Mouse (Mus musculus) neural tube, embryonic 14.5 days (tissue): ENCODE data around the gene Pigk. TPM values are rescaled to one million over a fixed set of nuclear protein-coding genes. Genes with fewer than 3 reads are reported as not detected.

Source experiments
- ATAC-seq: fragments of 200-750 bp; cut with Nextera tagmentation; 2 replicates; pipeline ENCODE4 v1.8.0; 2017; ENCODE audit warnings: low read depth, mild to moderate bottlenecking, moderate TSS enrichment, moderate library complexity
- H3K27ac ChIP-seq: fragments of 300-500 bp; sonication (generic); 2 replicates; pipeline ENCODE4 v1.5.1; 2014; ENCODE audit warnings: low read depth, mild to moderate bottlenecking, control low read depth, low read length, moderate library complexity, mixed read lengths
- H3K27me3 ChIP-seq: fragments of 300-500 bp; sonication (generic); 2 replicates; pipeline ENCODE4 v1.6.1; 2014; ENCODE audit warnings: low read length; ENCODE audit not compliant: control insufficient read depth, insufficient read depth
- H3K36me3 ChIP-seq: fragments of 300-500 bp; sonication (generic); 2 replicates; pipeline ENCODE4 v1.6.1; 2014; ENCODE audit warnings: low read length, mixed read lengths; ENCODE audit not compliant: control insufficient read depth, insufficient read depth
- H3K4me1 ChIP-seq: fragments of 300-500 bp; sonication (generic); 2 replicates; pipeline ENCODE4 v1.6.1; 2014; ENCODE audit warnings: low read length; ENCODE audit not compliant: control insufficient read depth, insufficient read depth
- H3K4me2 ChIP-seq: fragments of 300-500 bp; sonication (generic); 2 replicates; pipeline ENCODE4 v1.6.1; 2014; ENCODE audit warnings: mild to moderate bottlenecking, low read depth, low read length, control low read depth
- H3K4me3 ChIP-seq: fragments of 300-500 bp; sonication (generic); 2 replicates; pipeline ENCODE4 v1.5.1; 2014; ENCODE audit warnings: low read depth, low read length, control low read depth, mixed read lengths
- H3K9ac ChIP-seq: fragments of 300-500 bp; sonication (generic); replicated peaks from 2 replicates; pipeline ENCODE4 v1.6.1; 2014; ENCODE audit warnings: low read depth, mild to moderate bottlenecking, control low read depth, low read length, mixed read lengths
- H3K9me3 ChIP-seq: fragments of 300-500 bp; sonication (generic); 2 replicates; pipeline ENCODE4 v1.6.1; 2016; ENCODE audit warnings: low read length; ENCODE audit not compliant: control insufficient read depth
- WGBS: fragments of 180-500 bp; shearing (Covaris S2); extraction: QIAGEN DNeasy Blood & Tissue Kit; methylation state at CpG from one replicate; pipeline ENCODE4 v1.1.7; 2014; 5-methylcytosine and 5-hydroxymethylcytosine counted together
- polyA plus RNA-seq: library from polyadenylated mRNA; unstranded; fragments of >200 nt; fragmentation: Nextera tagmentation; extraction: Ambion mirVana; gene quantifications from 2 replicates; pipeline ENCODE4 v1.2.1, GENCODE M21; 2014

Pigk gene
- polyA plus RNA-seq, 1 experiment from 2014 or later = 50.3 TPM

DNA sequence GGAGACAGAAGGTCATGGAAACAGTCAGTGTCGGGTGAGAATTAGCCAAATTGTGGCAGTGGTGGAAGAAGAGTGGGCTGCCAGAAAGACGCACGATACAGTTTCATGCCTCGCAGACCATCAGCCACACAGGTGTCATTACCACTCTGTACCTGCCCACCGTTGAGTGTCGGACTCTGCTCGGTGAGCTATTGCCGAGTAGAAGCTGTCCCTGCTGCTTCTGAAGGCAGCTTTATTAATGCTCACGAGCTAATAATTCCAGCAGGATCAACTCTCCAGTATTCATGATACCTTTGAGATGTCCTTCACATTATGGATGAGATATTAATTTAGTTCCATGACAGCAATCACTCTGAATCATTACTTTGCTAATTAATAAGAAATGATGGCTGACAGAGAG lies 118.1 kb downstream of the Pigk start:
- Histone ChIP-seq H3K27ac (no peak overlapping the region), H3K9me3 (no peaks in the 10 kb centered on the region), H3K4me3 (no peak overlapping the region), H3K9ac (no peak overlapping the region), H3K4me1 (peaks cover 7% of the 10 kb centered on the region; the same call in 1 of the 2 replicates), H3K36me3 (no peaks in the 10 kb centered on the region), H3K4me2 (no peak overlapping the region), H3K27me3 (no peaks in the 10 kb centered on the region)
- WGBS = 57% methylated on average over 9 of the region's 9 CpGs
- peak; percentile 51; the same call in 1 of the 2 replicates for ATAC-seq

DNA sequence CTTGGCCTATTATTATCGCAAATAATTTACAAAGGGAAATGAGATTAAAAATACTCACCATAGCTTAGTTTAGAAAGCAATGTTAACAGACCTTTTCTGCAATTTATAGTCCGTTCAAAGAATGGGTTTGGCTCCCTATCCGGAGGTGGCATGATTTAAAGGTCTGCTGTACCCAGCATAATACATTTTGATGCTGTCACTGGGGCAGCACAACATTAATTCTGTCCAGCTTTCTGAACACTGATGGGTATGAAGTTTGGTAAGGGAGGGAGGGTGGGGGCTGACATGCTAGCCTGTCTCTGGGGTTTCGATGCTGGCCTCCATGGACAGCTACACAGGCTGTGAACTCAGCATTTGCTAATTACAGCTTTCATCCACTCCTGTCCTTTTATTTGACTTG lies 118.5 kb downstream of the Pigk start:
- H3K4me3 ChIP-seq = no peak overlapping the region
- no peaks in the 10 kb centered on the region for H3K27me3 ChIP-seq
- H3K9ac ChIP-seq = no peak overlapping the region
- no peak for ATAC-seq
- WGBS = 60% methylated on average over 4 of the region's 4 CpGs
- no peaks in the 10 kb centered on the region for H3K36me3 ChIP-seq
- no peak overlapping the region for H3K27ac ChIP-seq
- peaks cover 7% of the 10 kb centered on the region; the same call in 1 of the 2 replicates for H3K4me1 ChIP-seq
- H3K4me2 ChIP-seq = no peak overlapping the region
- H3K9me3 ChIP-seq = no peaks in the 10 kb centered on the region

DNA sequence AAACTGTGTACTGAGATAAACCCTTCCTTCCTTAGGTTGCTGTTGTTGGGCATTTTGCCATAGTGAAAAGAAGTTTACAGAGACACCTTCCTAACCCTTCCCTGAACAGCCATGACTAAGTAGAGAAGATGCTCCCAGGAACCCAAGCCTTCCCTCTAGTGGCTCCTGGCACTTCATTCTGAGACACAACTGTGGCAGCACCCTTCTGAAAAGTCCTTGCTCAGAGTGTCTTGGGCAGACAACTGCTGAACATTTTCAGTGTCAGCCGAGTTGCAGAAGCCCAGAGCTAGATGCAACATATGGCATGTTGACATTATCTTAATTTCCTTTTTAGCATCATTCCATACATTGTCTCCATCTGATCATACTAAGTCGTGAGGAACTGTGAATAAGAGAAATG lies 123.5 kb downstream of the Pigk start:
- ATAC-seq = no peak

DNA sequence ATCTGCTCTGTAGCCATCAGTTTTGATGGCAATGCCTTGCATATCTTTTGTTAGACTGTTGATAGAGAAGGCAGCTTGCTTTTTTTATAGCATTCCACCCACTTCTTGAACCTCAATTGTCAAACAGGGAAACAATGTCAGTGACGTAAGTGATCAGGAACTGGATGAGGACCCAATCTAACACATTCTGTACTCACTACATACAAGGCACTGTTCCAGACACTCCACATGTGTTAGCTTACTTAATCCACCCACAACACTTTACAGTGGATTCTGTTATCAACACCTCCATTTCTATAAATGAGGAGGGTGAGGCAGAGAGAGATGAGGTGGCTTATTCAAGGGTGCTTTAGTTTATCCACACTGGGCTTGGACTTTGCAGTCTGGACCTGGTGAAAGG lies 124.0 kb downstream of the Pigk start:
- no peak for ATAC-seq
- H3K4me2 ChIP-seq = no peak overlapping the region
- no peak overlapping the region for H3K4me3 ChIP-seq
- no peaks in the 10 kb centered on the region for H3K27me3 ChIP-seq
- no peaks in the 10 kb centered on the region for H3K36me3 ChIP-seq
- H3K9ac ChIP-seq = no peak overlapping the region
- 94% methylated on average over 1 of the region's 1 CpGs for WGBS
- 0 out of 2 replicates have a peak, but pooled peaks cover under 1% of the 10 kb centered on the region for H3K4me1 ChIP-seq
- no peak overlapping the region for H3K27ac ChIP-seq
- no peaks in the 10 kb centered on the region for H3K9me3 ChIP-seq

More for the DNA sequence above, 123.5 kb downstream of the Pigk start:
- Histone ChIP-seq H3K36me3 (no peaks in the 10 kb centered on the region), H3K27ac (no peak overlapping the region), H3K9me3 (no peaks in the 10 kb centered on the region), H3K4me2 (no peak overlapping the region), H3K4me3 (no peak overlapping the region), H3K9ac (no peak overlapping the region), H3K4me1 (peaks cover 6% of the 10 kb centered on the region; the same call in 1 of the 2 replicates), H3K27me3 (no peaks in the 10 kb centered on the region)
- WGBS = 75% methylated on average over 2 of the region's 2 CpGs

DNA sequence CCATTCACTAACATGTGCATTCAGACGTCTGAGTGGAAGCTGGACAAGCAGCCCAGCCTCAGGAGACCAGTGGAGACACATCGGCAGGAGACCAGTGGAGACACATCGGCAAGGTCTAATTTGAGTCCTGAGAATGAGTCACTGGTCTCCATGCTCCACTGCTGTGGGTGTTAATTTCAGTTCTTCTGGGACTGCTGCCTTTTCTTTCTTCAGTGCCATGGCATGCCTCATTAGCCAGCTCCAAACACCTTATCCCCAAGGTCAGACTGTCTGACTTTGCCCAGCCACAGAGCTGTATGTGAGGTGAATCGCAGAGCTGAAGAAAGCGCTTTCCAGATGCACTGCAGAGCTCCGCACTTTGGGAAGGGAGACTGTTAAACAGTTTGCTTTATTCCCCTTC lies 127.4 kb downstream of the Pigk start:
- no peak for ATAC-seq
- Histone ChIP-seq H3K4me2 (no peak overlapping the region), H3K36me3 (no peaks in the 10 kb centered on the region), H3K27ac (no peak overlapping the region), H3K9me3 (no peaks in the 10 kb centered on the region), H3K4me1 (0 out of 2 replicates have a peak, but pooled peaks cover 3% of the 10 kb centered on the region), H3K9ac (no peak overlapping the region), H3K4me3 (no peak overlapping the region), H3K27me3 (no peaks in the 10 kb centered on the region)
- 76% methylated on average over 6 of the region's 6 CpGs for WGBS

DNA sequence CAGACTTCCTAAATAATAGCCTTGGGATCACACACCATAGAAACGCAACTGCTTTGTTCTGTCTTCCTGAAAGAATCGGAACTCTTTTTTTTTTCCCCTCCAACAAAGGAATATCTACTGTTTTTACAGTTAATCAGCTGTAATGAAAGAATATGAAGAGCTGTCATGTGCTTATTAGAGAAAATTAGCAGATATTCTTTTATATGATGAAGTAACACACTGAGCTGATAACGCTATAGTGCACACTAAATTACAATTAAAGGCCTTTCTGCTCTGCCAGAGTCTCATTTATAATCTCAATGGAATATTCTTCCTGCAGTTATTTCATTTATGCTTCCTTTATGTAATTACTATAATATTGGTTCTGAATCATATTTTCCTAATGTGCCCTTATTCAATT lies 128.7 kb downstream of the Pigk start:
- 53% methylated on average over 3 of the region's 3 CpGs for WGBS

DNA sequence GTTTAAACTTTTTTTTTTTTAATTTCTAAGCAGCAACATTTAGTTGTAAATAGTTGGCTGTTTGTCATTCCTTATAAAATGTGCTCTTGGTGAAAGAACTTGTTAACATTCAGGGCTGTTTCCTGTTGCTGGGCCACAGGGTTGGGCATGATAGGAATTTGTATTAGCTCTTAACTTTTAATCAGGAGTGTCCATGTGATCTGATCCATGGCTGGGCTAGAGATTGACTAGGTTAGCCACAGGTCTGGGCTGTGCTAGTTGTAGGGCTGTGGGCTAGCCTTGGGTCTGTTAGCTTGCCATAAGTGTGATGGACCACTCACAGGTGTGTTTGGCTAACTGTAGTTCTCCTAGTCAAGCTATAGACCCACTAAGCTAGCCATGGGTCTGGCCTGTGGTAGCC lies 130.0 kb downstream of the Pigk start:
- Histone ChIP-seq H3K9ac (no peak overlapping the region), H3K9me3 (no peaks in the 10 kb centered on the region), H3K4me2 (no peak overlapping the region), H3K27me3 (no peaks in the 10 kb centered on the region), H3K4me1 (0 out of 2 replicates have a peak, but pooled peaks cover 3% of the 10 kb centered on the region), H3K4me3 (no peak overlapping the region), H3K36me3 (no peaks in the 10 kb centered on the region), H3K27ac (no peak overlapping the region)
- no peak for ATAC-seq

More for the DNA sequence above, 128.7 kb downstream of the Pigk start:
- Histone ChIP-seq H3K4me3 (no peak overlapping the region), H3K4me1 (0 out of 2 replicates have a peak, but pooled peaks cover 3% of the 10 kb centered on the region), H3K27ac (no peak overlapping the region), H3K36me3 (no peaks in the 10 kb centered on the region), H3K9me3 (no peaks in the 10 kb centered on the region), H3K9ac (no peak overlapping the region), H3K27me3 (no peaks in the 10 kb centered on the region), H3K4me2 (no peak overlapping the region)
- no peak for ATAC-seq

DNA sequence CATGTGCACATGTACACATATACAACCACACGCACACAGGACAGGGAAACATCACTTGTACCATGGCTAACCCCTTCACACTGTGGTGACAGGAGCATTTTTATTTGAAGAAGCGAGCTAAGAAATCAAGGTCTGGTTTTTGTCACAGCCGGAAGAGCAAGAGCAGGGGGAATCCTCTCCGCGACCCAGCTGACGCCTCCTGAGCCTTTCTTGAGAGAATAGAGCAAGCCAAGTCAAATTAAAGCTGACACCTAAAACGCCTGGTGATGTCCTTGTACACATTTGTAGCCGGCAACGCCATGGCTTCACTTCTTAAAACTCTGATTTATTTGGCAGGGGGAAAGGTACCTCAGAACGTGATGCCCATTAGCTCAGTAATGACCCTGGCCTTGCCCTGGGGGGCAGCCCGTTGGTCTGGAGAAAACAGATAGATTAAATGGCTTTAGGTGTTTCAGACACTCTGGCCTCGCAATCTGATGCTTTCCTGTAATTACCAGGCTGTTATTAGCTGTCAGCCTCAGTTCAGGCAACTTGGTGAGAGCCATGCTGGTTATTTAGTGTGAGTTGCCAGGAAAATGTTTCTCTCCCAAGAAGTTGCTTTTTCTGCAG lies 141.2 kb downstream of the Pigk start:
- ATAC-seq = no peak
- Histone ChIP-seq H3K9ac (no peak overlapping the region), H3K4me2 (no peak overlapping the region), H3K4me3 (no peak overlapping the region), H3K27ac (no peak overlapping the region), H3K4me1 (peaks cover 6% of the 10 kb centered on the region; the same call in 1 of the 2 replicates), H3K36me3 (no peaks in the 10 kb centered on the region), H3K27me3 (no peaks in the 10 kb centered on the region), H3K9me3 (no peaks in the 10 kb centered on the region)
- 43% methylated on average over 12 of the region's 12 CpGs for WGBS

DNA sequence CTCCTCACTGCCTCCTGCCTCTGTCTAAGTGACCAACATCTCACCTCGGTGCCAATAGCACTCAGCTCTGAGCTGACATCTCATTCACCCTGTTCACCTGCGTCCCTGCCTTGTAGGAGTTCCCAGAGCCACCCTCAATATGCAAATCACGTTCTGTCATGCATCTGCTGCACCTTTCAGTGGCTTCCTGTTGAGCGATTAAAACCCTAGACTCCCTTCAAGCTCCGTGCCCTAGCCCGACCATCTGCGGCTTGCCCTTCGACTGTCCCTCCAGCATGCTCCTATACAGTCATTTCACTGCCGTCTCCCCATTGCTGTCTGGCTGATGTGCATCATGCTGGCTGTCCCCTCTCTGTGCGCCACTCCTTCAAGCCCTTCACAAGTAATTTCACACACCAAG lies 142.2 kb downstream of the Pigk start:
- Histone ChIP-seq H3K9me3 (no peaks in the 10 kb centered on the region), H3K9ac (no peak overlapping the region), H3K27ac (no peak overlapping the region), H3K27me3 (no peaks in the 10 kb centered on the region), H3K4me2 (no peak overlapping the region), H3K4me1 (peaks cover 6% of the 10 kb centered on the region; the same call in 1 of the 2 replicates), H3K4me3 (no peak overlapping the region), H3K36me3 (no peaks in the 10 kb centered on the region)
- ATAC-seq = peak; percentile 48; the same call in 1 of the 2 replicates
- WGBS = 41% methylated on average over 10 of the region's 10 CpGs
